Mouse (Mus musculus): Measurements from ENCODE around the gene Pcare.
"Not testable (repeated sequence)": the region's sequence is repeated elsewhere in the genome, so short reads cannot be mapped to it uniquely, and the experiment has no call there.

Pcare gene

DNA sequence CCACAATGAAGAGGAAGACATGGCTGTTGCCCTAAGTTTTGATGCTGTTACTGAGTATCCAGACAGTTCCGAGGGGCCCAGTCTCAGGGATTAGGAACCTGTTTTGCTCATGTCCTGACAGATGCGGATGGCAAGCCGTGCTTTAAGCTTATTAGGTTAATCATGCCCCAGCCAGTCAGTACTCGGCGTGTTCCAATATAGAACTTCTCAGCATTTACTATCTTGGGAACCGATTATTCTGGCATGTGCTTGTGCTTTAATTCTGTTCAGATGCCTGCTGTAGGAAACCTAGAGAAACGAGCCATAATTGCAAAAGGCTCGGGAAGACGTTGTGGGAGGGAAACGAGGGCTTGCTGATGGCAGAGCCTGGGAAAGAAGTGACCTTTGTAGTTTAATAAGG is at the start of gene Pcare:
Gene Pcare (minus strand): TSS at position 64 of the 400 bp plus-strand sequence.
- no peak for DNase-seq (ENCODE audit: low read depth, low spot score)

DNA sequence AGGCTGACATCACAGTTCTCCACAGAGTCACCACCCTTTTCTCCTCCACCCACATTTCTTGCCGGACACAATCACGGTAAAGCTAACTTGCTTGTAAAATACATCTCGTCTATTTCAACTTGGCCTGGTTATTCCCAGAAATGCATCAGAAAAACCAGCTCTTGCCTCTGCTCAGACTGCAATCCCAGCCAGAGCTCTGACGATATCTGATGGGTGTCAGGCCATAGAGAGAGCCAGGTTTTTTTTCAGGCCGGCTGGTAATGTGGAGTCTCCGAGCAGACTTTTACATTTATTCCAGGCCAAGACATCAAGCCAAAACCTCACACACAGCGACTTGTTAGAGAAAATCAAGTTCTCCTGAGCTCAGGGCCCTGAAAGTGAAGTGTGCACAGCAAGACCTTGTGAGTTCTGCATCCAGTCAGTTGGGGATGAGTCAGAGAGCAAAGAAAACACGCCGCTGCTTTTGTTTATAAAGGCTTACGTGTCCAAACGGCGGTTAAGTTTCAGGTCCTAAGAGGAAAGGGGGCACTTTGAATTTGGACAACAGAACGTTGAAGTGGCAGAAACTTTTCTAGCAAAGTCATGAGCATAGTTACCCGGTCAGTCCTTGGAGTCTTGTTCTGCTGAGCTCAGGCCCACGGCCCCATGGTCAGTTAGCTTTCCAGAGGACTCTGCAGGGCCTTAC is 43.0 kb upstream of the Pcare start:
- no peak for DNase-seq (ENCODE audit: low read depth, low spot score)

DNA sequence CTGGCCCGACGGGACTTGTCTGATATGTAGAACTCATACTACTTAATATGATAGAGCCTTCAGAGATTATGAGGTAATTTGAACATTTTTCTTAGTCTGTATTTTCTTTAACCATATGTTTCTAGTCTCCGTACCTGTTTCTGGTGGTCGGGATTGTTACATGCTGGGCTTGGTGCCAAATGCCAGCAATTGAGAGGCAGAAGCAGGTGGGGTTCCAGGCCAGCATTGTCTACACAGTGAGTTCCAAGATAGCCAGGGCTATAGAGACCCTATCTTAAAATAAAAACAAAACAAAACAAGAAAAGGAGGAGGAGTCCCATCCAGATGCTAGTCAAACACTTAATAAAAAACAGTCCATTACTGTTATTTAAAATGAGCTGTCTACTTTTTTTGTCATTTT is 38.9 kb upstream of the Pcare start:
- DNase-seq (ENCODE audit: low read depth, low spot score): no peak

DNA sequence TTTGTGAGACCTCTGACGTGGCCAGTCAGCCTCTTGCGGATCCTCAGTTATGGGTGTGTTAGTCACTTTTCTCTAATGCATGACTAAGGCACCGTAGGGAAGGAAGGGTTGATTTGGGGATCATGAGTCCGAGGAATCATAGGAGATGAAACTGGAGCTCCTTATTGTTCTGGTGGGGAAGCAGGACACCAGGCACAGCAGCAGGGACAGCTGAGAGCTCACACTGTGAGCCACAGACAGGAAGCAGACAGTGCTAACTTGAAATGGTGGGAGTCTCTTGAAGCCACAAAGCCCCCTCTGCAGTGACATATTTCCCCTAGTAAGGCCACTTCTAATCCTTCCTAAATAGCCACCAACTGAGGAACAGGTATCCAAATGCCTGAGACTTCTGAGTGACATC is 38.4 kb upstream of the Pcare start:
- DNase-seq (ENCODE audit: low read depth, low spot score): no peak

DNA sequence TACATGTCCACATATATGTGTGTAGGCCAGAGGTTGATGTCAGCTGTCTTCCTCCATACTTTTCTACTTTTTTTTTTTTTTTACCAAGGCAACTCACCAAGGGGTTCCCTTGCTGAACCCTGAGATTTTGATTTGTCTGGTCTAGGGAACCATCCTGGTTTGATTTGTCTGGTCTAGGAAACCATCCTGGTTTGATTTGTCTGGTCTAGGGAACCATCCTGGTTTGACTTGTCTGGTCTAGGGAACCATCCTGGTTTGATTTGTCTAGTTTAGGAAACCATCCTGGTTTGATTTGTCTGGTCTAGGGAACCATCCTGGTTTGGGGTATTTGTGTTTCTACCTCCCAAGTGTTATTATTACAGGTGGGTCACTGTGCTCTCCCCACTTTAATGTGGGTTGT is 33.8 kb upstream of the Pcare start:
- DNase-seq (ENCODE audit: low read depth, low spot score): no peak

DNA sequence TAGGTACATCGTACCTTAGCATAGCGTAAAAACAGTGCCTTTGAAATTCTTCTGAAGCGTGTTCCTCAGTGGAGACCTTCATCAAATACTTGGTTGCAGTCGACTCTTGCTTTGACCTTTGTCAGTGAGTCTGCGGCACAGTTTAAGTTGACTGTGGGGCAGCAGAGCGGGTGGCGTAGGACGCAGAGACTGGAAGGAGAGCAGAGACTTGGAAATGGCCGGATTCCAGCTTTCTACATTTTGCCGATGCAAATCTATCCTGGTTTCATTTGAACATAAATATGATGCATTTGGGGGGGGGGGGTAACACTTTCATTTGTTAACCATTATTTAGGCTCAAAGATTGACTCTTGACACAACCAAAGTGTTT is 30.7 kb upstream of the Pcare start:
- DNase-seq (ENCODE audit: low read depth, low spot score): no peak

DNA sequence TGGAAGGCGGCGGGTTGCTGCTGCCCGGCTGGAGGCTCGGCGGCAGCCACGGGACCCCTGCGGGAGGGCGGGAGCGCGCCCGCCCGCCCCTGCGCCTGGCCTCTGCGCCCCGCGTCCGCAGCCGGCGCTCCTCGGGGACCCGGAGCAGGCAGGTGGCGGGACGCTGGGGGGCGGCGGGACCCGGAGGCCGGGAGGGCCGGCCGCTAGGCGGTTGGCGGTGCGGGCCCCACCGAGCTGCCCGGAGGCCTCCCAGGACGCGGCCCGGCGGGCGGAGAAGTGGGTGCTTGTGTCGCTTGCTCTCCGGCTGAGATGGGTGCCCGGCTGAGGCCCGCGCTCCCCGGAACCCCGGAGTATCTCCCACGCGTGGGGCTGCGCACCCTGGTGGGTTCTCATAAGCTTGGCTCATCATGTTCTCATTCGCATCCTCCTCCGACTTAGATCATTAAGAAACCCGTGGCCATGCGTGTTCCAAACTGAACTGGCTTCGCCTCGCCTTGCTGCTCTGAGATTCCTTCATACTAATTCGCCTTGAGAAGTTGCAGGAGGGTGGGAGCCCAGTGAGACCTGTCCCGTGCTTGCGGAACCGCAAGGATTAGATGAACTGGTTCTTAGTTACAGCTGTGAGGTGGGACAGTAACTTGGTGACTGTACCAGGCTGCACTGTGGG is 30.1 kb upstream of the Pcare start:
- no peak for DNase-seq (ENCODE audit: low read depth, low spot score)

DNA sequence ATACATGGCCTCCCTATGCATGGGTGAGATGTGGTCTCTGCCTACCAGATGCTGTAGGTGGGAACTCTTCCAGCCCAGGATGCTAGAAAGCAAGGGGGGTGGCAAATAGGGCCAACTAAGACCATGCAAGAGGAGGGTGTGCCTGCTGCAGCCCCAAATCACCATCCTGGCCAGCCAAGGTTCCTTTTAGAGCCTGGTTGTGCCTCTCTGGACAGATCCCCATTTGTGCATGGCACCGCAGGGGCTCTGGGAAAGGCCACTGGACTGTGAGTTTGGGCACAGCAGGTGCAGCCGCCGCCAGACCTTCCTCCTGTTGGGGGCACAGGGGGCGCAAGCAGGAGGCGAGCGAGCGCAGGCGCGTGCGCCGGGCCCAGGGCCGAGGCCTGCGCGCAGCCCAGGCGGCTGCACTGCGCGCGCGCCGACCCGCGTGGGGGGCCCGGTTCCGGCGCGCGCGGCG is 29.6 kb upstream of the Pcare start:
- DNase-seq (ENCODE audit: low read depth, low spot score): no peak

DNA sequence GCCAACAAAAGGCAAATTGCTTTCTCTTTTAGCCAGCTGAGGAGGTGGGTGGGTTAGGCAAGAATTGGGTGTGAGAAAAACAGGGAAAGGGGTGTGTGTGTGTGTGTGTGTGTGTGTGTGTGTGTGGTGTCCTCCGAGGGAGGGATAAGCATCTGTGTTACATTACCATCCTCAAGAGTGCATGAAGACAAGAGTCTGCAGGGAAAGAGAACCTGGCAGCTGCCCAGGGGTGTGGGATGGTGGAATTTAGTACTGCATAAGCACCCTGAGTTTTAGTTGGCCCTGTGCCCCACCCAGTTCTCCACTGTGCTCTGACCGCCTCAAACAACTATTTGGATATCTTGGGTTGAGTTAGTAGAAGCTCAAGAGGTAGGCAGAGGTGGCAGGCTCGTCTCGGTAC is 28.3 kb upstream of the Pcare start:
- DNase-seq (ENCODE audit: low read depth, low spot score): no peak

DNA sequence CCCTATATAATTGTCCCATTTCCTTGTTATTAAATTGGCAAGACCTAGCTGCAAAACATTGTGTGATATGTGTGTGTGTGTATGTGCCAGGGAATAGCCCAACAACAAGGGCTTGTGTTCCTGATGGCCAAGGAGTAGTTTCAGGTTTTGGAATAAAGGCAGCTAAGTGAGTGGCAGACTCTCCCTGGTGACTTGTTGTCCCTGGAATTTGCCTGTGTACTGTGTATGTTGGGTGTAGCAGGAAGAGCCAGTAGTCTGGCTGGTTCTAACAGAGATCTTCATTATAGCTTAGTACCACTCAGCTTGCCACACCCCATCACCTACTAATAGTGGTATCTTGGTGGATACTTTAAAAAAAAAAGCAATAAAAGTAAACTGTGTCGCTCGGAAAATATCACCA is 27.8 kb upstream of the Pcare start:
- no peak for DNase-seq (ENCODE audit: low read depth, low spot score)

DNA sequence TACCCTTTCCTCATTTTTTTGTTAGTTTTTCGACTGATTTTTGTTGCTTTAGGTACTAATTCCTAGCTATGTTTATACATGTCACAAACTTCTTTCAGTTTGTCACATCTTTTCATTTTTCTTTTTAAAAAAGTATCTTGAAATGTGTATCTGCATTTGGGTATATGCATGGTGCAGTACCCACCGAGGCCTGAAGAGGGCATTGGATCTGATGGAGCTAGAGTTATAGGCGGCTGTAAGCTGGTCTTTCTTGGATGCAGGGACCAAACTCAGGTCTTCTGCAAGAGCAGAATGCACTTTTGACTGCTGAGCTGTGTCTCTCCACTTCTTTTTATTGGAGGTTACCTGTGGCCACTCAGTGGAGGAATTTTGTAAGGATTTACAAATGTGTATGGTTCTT is 26.0 kb upstream of the Pcare start:
- no peak for DNase-seq (ENCODE audit: low read depth, low spot score)

DNA sequence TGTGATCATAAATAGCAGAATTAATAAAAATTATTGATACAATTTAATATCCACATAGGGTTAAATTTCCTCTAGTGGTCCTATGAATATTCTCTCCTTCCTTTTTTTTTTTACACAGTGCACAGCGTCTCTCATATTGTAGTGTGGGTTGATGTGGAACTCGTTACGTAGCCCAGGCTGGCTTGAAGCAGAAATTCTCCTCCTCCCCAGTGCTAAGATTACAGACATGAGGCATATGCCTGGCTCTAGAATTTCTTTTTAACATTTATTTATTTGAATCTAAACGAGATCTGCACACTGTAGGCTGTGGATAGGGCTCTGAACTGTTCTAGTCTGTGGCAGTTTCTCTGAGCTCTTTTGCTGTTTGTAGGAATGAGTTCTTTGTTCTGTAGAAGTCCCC is 22.6 kb upstream of the Pcare start:
- no peak for DNase-seq (ENCODE audit: low read depth, low spot score)

DNA sequence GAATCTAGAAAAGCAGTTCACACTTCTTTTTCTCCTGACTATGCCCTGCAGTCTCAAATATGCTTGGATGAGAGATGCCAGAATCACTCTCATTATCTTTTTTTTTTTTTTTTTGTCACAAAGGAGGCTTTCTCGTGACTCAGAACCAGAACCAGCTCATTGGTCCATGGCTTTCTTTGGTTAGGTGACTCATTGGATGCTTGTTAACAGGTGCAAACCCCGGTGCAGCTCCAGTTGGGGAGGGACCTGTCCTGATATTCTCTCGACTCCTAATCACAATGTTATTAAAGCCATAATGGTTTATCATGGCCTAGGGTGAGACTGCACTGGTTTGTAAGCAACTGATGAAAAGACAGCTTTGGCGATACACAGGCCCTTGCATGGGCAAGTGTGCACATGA is 21.5 kb upstream of the Pcare start:
- DNase-seq (ENCODE audit: low read depth, low spot score): no peak

DNA sequence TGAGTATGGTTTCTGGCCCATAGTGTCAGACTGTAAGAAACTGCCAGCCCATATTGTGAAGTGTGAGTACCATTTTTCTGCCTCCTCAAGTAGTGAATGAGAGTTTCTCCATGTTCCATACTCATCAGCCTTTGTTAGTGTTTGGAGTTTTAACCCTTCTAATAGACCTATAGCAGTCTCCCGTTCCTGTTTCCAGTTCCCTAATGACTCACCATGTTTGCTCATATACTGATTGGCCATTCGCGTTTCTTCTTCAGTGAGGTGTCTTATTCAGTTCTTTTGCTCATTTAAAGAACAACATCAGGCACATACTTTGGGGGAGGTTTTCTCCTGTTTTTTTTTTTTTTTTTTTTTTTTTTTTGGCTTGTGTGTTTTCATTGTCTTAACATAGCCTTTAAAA is 18.0 kb upstream of the Pcare start:
- no peak for DNase-seq (ENCODE audit: low read depth, low spot score)

DNA sequence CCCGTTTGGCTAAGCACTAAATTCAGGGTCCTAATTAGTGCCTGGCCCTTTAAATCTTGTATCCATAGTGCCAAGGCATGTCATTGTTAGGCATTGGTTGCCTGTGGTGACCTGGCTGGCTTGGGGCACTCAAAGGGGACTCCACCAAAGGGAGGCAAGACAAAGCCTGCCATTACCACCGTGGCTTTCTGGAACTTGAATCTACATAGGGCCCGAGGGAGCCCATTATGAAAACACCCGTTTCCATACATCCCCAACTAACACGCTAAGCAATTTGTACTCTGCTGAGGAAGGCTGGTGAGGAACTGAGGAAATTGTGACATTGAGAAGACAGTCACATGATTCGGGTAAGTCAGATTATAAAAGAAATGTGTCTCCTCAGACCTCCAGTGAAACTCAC is 16.9 kb upstream of the Pcare start:
- DNase-seq (ENCODE audit: low read depth, low spot score): no peak

DNA sequence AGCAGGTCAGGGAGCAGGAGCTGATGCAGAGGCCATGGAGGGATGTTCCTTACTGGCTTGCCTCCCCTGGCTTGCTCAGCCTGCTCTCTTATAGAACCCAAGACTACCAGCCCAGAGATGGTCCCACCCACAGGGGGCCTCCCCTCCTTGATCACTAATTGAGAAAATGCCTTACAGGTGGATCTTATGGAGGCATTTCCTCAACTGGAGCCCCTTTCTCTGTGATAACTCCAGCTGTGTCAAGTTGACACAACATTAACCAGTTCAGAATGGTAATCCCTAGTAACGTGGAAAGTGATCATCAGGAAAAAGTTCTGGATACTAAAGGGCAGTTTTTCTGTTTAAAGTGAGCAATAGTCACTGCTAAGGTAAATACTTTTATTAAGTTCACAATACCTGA is 15.5 kb upstream of the Pcare start, which contains the start of gene Clip4:
Gene Clip4 (plus strand): TSS at position 301 of the 400 bp plus-strand sequence.
- not testable (repeated sequence) for DNase-seq (ENCODE audit: low read depth, low spot score)

DNA sequence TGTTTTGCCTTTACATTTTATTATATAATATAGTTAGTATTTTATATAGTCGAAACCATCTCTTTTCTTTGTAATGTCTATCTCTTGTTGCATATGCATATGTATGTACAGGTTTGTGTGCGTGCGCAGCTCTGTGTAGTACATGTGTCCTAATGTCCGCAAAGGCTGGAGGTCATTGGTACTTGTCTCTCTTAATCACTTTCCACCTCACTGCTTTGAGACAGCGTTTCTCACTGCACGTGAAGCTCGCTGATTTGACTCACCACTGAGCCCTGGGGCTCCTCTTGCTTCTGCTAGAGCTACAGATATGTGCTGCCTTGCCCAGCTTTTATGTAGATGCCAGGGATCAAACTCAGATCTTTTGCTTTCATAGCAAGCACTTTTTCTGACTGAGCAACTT is 7.8 kb upstream of the Pcare start:
- DNase-seq (ENCODE audit: low read depth, low spot score): no peak

DNA sequence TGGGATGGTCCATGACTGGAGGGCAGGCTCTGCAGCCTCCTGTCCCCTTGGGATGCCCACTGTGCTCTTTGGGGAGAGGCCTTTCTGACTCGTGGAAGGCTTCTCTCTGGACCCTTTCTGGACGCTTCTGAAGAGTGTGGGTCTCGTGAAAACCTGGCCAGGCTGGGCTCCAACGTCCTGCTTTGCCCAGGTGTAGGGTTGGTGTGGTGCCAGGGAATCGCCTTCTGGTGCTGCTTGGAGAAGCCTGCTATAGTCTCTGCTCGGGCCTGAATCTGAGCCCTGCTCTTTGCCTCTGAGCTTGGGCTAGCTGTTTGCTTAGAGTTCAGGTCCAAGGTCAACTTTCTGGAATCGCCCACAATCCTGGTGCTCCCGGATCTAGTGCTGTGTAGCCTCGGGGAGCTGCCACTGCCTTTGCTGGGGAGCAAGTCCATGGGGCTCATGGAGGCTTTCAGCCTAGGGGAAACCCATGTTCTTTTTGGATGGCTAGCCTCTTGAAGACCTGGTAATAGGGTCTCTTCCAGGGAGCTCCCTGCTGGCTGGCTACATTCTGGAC is 3.0 kb downstream of the Pcare start:
- DNase-seq (ENCODE audit: low read depth, low spot score): no peak

DNA sequence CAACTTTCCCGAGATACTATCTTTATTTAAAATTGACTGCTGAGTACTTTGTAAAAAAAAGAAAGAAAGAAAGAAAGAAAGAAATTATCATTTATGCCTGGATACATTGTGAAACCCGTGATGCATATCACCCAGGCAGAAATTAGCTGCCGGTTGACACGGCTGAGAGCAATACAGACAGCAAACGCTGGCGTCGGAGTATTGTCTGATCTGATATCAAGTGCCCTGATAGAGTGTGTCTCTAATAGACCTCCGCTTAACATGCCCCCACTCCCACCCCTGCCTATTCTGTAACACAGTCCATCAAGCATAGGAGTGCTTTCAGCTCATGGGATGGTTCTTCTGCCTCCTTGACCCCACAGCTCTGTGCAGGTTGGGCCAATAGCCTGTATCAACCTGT is 5.1 kb downstream of the Pcare start:
- no peak for DNase-seq (ENCODE audit: low read depth, low spot score)

DNA sequence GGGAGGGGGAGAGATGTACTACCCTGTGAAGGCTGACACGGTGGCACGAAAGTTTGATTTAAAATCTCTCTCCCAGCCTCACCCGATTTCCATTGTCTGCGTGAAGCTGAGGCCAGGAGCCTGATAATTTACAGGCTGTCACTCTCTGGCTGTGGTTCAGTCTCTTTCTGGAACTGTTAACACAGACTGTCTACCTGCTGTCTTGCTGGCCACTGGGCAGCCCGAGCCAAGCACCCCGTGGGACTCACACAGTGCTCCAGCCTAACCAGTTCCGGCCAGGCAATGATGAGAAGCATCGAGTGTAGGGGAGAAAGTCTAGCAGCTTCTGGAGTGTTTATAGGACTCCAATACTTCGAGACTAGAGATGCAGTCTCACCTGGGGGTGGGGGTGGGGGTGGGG is 6.6 kb downstream of the Pcare start:
- no peak for DNase-seq (ENCODE audit: low read depth, low spot score)

DNA sequence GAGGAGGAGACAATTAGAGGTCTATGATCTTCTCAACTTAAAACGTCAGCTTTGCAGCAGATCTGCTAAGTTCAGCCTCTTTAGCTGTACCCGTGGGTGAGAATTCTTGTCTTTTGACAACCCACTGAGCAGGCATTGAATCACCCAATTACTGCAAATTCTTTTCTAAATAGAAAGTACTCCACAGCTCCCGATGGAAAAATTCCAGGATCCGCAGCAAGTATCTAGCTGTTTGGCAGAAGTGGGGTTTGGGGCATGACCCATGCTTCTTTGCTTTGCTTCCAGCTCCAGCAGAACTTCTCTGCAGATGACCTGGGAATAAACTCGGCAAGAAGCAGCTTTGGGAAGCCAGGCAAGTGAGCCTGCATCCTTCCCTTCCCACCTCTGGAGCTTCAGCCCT is 9.8 kb downstream of the Pcare start:
- no peak for DNase-seq (ENCODE audit: low read depth, low spot score)

DNA sequence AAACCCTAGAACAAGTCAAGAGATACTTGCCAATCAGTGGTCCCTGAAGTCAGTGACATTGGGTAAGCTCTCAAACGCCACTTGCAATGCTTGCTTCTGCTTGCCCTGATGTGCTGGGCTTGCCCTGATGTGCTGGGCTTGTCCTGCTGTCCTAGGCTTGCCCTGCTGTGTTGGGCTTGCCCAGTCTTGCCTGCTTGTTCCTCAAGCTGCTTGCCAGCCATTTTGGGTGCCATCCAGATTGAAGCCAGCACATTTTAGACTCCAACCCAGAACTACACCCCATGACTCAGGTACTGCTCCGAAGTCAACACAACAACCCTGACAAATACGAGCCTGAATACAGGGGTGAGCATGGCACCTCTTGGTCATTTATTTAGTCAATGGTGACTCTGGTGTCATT is 10.5 kb downstream of the Pcare start:
- DNase-seq (ENCODE audit: low read depth, low spot score): no peak

DNA sequence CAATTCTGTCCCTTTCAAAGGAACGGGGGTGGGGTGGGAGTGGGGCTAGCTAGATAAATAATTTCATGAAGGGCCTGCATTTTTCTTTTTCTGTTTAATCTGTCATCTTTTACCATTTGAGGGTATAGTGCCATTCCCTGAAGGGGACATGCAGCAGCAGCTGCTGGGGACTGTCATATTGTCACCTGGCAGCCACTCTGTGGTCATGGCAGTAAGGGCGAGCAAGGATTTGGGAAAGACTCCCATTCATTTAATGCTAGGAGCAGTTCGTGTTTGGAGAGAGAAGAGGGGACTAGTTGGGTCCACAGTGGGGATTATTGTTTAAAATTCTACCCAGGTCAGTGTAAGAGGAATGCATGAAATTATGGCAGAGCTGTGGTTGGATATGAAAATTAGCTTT is 16.3 kb downstream of the Pcare start:
- DNase-seq (ENCODE audit: low read depth, low spot score): no peak
